Mouse (Mus musculus) stomach, embryonic 14.5 days (tissue): ENCODE results near the gene Sept12. TPM values are rescaled to one million over a fixed set of nuclear protein-coding genes. Genes with fewer than 3 reads are reported as not detected.

Experiments
- ATAC-seq: fragments of 200-750 bp; cut with Nextera tagmentation; 2 replicates; pipeline ENCODE4 v1.8.0; 2017; ENCODE audit warnings: low read depth, moderate TSS enrichment; ENCODE audit not compliant: insufficient number of reproducible peaks, insufficient read depth, low FRiP score
- H3K27ac ChIP-seq: fragments of 300-500 bp; sonication (generic); 2 replicates; pipeline ENCODE4 v1.5.1; 2014; ENCODE audit warnings: mild to moderate bottlenecking, low read length, moderate library complexity, mixed read lengths
- H3K27me3 ChIP-seq: fragments of 300-500 bp; sonication (generic); 2 replicates; pipeline ENCODE4 v1.6.1; 2014; ENCODE audit warnings: low read length, control low read depth, mixed read lengths; ENCODE audit not compliant: control insufficient read depth, insufficient read depth
- H3K36me3 ChIP-seq: fragments of 300-500 bp; sonication (generic); 2 replicates; pipeline ENCODE4 v1.6.1; 2014; ENCODE audit warnings: mild to moderate bottlenecking, control low read depth, low read length, moderate library complexity, mixed read lengths; ENCODE audit not compliant: control insufficient read depth, insufficient read depth
- H3K4me1 ChIP-seq: fragments of 300-500 bp; sonication (generic); 2 replicates; pipeline ENCODE4 v1.6.1; 2014; ENCODE audit warnings: low read length, control low read depth, mixed read lengths; ENCODE audit not compliant: control insufficient read depth, insufficient read depth
- H3K4me2 ChIP-seq: fragments of 300-500 bp; sonication (generic); replicated peaks from 2 replicates; pipeline ENCODE4 v1.6.1; 2014; ENCODE audit warnings: low read depth, low read length, control low read depth
- H3K4me3 ChIP-seq: fragments of 300-500 bp; sonication (generic); 2 replicates; pipeline ENCODE4 v1.5.1; 2014; ENCODE audit warnings: low read depth, low read length, control low read depth
- H3K9ac ChIP-seq: fragments of 300-500 bp; sonication (generic); replicated peaks from 2 replicates; pipeline ENCODE4 v1.6.1; 2014; ENCODE audit warnings: low read depth, mild to moderate bottlenecking, control low read depth, low read length, moderate library complexity, mixed read lengths
- H3K9me3 ChIP-seq: fragments of 300-500 bp; sonication (generic); 2 replicates; pipeline ENCODE4 v1.6.1; 2016; ENCODE audit warnings: low read depth, low read length, control low read depth; ENCODE audit not compliant: control insufficient read depth
- WGBS: fragments of 180-500 bp; shearing (Covaris S2); extraction: QIAGEN DNeasy Blood & Tissue Kit; methylation state at CpG from one replicate; pipeline ENCODE4 v1.1.7; 2014; 5-methylcytosine and 5-hydroxymethylcytosine counted together
- polyA plus RNA-seq: library from polyadenylated mRNA; unstranded; fragments of >200 nt; fragmentation: Nextera tagmentation; extraction: Ambion mirVana; gene quantifications from 2 replicates; pipeline ENCODE4 v1.2.1, GENCODE M21; 2014

Gene Sept12
- polyA plus RNA-seq, 1 experiment from 2014 or later, result not detected

DNA sequence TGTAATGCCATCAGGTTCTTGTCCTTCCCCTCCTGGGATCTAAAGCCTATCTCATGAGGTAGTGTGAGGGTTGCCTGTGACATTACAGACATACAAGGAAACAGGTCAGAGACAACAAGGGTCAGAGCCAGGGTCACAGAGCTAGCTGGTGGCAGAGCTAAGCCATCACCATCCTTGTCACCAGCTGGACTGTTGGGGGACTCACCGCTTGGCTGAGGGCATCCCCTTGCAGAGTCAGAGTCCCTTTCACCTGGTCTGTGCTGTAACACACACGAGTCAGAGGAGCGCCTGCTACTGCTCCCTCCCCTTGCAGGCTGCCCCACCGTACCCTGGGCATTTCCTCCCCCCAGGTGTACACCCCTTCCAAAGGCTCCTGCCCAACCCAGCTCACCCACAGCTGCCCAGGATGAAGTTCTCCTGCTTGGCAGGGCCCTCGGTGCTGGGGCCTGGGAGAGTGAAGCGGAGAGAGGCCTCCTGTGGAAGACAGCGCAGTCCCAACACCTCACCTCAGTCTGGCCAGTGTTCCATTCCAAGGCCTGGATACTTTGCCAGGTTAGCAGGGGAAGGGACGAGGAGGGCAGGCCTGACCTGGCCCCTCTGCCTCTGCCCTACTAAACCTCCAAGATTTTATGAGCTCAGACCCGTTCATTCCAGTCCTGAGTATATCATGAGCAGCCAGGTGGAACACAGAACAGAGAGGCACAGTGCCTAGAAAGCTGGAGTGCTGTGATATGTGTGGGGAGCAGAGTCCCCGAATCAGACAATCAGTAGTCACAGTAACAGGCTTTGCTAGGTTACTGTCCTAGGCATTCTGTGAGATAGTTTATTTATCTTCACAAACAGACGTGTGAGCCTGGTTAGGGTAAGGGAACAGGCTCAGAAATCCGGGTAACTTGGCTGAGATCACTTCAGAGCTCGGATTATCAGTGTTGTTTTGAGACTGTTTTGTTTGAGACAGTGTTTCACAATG, 14.7 kb upstream of the Sept12 start:
- 52% methylated on average over 13 of the region's 13 CpGs for WGBS

DNA sequence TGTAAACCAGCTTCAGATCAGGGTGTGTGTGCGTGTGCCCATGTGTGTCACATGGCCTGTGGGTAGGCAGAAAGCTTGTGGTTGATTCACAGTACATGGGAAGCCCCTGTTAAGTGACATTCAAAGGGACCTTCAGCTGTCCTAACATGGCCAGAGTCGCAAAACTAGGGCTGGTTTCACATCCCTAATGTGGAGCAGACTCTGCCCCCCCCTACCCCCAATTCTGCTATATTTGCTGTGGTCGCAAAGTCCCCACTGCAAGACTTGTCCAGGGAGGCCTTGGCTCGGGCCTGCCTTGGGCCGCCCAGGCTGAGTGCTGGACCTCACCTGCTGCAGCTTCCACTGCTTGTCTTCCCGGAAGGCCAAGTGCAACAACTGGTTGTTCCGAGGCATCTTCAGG, 13.6 kb upstream of the Sept12 start:
- Histone ChIP-seq H3K4me1 (0 out of 2 replicates have a peak, but pooled peaks cover 3% of the 10 kb centered on the region), H3K27me3 (no peaks in the 10 kb centered on the region), H3K36me3 (peaks cover 17% of the 10 kb centered on the region), H3K4me2 (no peak overlapping the region), H3K27ac (no peak overlapping the region), H3K9me3 (no peaks in the 10 kb centered on the region), H3K9ac (no peak overlapping the region), H3K4me3 (no peak overlapping the region)
- no peak for ATAC-seq
- whole genome bisulfite sequencing, result 93% methylated on average over 7 of the region's 7 CpGs

More for the DNA sequence above, 14.7 kb upstream of the Sept12 start:
- no peaks in the 10 kb centered on the region for H3K9me3 ChIP-seq
- peaks cover 26% of the 10 kb centered on the region for H3K36me3 ChIP-seq
- peak overlapping the region; percentile 45 for H3K9ac ChIP-seq
- ATAC-seq, result no peak
- peak overlapping the region; percentile 62 for H3K4me3 ChIP-seq
- no peaks in the 10 kb centered on the region for H3K27me3 ChIP-seq
- H3K4me2 ChIP-seq, result peak overlapping the region; percentile 78
- H3K4me1 ChIP-seq, result 0 out of 2 replicates have a peak, but pooled peaks cover 3% of the 10 kb centered on the region
- H3K27ac ChIP-seq, result no peak overlapping the region; the same call in 1 of the 2 replicates

DNA sequence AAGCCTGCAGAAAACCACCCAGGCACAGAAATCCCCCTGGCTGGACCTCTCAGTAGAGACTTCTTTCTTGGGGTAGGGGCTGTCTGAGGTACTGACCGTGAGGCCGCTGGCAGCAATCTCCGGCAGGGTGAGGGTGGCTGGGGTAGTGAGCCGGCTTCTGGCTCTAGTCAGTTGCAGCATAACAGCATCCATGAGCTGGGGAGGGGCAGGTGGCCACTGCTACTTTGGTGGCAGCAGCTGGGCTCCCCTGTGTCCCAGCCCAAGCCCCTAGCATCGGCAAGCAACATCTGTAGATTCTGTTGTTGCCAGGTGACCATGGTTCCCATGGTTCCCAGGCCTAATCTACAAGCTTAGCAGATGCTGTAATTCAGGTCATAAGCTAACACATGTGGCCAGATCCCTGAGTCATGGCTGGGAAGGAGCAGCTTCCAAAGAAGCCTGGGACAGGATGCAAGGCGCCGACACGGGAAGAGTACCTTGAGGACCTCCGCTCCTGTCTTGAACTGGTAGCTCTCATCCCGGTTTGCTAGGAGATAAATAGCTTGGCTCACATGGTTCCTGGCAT, 12.8 kb upstream of the Sept12 start:
- H3K4me1 ChIP-seq, result 0 out of 2 replicates have a peak, but pooled peaks cover 3% of the 10 kb centered on the region
- 91% methylated on average over 10 of the region's 10 CpGs for WGBS
- no peaks in the 10 kb centered on the region for H3K9me3 ChIP-seq
- H3K4me2 ChIP-seq, result no peak overlapping the region
- H3K27me3 ChIP-seq, result no peaks in the 10 kb centered on the region
- H3K4me3 ChIP-seq, result no peak overlapping the region
- no peak overlapping the region for H3K9ac ChIP-seq
- no peak for ATAC-seq
- H3K27ac ChIP-seq, result no peak overlapping the region
- H3K36me3 ChIP-seq, result peaks cover 9% of the 10 kb centered on the region

DNA sequence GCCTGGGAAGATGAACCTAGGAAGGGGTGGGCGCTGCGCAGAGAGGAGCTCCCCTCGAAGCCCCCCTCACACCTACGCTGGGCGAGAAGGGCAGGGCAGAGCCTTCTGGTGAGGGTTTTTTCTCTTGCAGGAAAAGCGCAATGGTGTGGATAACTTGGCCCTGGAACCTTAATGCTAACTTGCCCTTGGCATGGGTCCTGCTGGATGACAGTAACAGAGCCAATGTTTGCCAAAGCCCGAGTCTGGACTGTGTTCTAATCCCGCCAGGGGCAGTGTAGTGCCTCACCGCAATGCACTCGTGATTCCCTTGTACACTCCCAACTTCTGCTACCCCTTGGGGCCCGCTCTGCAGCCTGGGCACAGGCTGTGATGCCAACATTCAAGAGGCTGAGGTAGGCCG, 10.4 kb upstream of the Sept12 start:
- no peak for ATAC-seq
- 0 out of 2 replicates have a peak overlapping the region, but pooled peaks have one; percentile 27 for H3K27ac ChIP-seq

DNA sequence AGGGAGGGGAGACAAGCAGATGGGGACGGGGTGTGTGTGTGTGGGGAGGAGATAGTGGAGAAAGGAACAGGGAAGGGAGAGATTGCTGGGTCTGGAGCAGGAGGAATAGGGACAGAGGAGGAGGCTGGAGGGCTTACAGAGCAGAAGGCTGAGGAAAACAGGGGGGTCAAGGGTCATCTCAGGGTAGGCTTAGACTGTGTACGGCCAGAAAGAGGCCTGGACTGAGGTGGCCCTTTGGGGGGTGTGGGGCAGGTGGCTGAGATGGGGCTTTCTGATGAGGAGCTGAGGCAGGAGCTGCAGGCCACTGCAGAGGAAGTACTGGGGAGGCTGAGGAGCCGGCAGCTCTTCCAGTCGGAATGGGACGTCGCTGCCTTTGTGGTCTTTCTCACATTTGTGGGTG, 9.8 kb upstream of the Sept12 start:
- peak overlapping the region; percentile 20 for H3K4me3 ChIP-seq
- H3K27me3 ChIP-seq, result no peaks in the 10 kb centered on the region
- H3K4me2 ChIP-seq, result peak overlapping the region; percentile 35
- H3K36me3 ChIP-seq, result no peaks in the 10 kb centered on the region; the same call in 1 of the 2 replicates
- H3K4me1 ChIP-seq, result no peaks in the 10 kb centered on the region
- H3K27ac ChIP-seq, result peak overlapping the region; percentile 27; the same call in 1 of the 2 replicates
- ATAC-seq, result peak; percentile 31; the same call in 1 of the 2 replicates
- no peaks in the 10 kb centered on the region for H3K9me3 ChIP-seq
- H3K9ac ChIP-seq, result no peak overlapping the region; the same call in 1 of the 2 replicates
- WGBS, result 33% methylated on average over 6 of the region's 6 CpGs

More for the DNA sequence above, 10.4 kb upstream of the Sept12 start:
- no peak overlapping the region for H3K9ac ChIP-seq
- 0 out of 2 replicates have a peak, but pooled peaks cover 3% of the 10 kb centered on the region for H3K4me1 ChIP-seq
- WGBS, result 85% methylated on average over 12 of the region's 12 CpGs
- H3K36me3 ChIP-seq, result no peaks in the 10 kb centered on the region; the same call in 1 of the 2 replicates
- peak overlapping the region; percentile 35 for H3K4me2 ChIP-seq
- H3K4me3 ChIP-seq, result peak overlapping the region; percentile 20; the same call in 1 of the 2 replicates
- H3K9me3 ChIP-seq, result no peaks in the 10 kb centered on the region
- no peaks in the 10 kb centered on the region for H3K27me3 ChIP-seq

DNA sequence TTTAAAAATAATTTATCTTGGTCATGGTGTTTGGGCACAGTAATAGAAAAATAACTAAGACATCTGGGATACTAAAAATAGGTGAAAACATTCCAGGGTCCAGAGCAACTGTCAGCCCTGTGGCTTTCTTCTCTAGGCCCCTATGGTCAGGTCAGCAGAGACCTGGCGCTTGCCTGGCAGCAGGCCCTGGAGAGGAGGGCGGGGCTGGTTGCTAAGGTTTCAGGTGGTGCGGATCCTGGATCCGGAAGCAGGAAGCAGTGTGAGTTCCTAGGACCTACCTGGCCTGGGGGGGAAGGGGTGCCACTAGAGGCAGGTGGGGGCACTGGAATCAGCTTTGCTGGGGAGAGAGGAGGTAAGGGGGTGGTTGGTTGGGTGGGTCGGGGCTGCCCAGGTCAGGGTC, 9.4 kb upstream of the Sept12 start, which contains the start of gene Smim22:
TSS of gene Smim22 (plus strand) at position 222 of the 400 bp plus-strand sequence.
- Histone ChIP-seq H3K4me2 (peak within 1 kb of the TSS; percentile 35), H3K9me3 (no peaks in the 10 kb centered on the region), H3K36me3 (no peaks in the 10 kb centered on the region; the same call in 1 of the 2 replicates), H3K27me3 (no peaks in the 10 kb centered on the region), H3K9ac (no peak within 1 kb of the TSS; the same call in 1 of the 2 replicates), H3K4me1 (no peaks in the 10 kb centered on the region), H3K4me3 (peak within 1 kb of the TSS; percentile 20), H3K27ac (peak within 1 kb of the TSS; percentile 27; the same call in 1 of the 2 replicates)
- 38% methylated on average over 5 of the region's 5 CpGs for WGBS
- ATAC-seq, result peak; percentile 87

DNA sequence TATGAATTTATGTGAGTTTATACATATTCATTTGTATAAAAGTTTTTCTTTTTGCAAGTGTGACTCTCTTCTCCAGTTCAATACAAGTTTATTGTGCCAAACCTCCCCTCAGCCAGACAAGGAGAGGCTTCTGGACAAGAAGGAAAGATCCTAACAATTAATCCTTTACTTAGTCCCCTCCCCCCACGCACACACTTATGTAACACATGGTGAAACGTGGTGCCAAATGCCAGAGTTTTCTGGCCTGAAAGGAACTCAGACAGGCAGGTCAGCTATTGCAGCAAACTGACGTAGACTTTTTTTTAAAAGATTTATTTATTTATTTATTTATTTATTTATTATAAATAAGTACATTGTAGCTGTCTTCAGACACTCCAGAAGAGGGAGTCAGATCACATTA, 3.0 kb upstream of the Sept12 start:
- H3K27me3 ChIP-seq, result no peaks in the 10 kb centered on the region
- no peak overlapping the region for H3K27ac ChIP-seq
- H3K9ac ChIP-seq, result no peak overlapping the region
- no peaks in the 10 kb centered on the region for H3K36me3 ChIP-seq
- WGBS, result 64% methylated on average over 3 of the region's 3 CpGs
- no peaks in the 10 kb centered on the region for H3K9me3 ChIP-seq
- no peaks in the 10 kb centered on the region for H3K4me1 ChIP-seq
- no peak overlapping the region for H3K4me2 ChIP-seq
- H3K4me3 ChIP-seq, result no peak overlapping the region
- ATAC-seq, result no peak

DNA sequence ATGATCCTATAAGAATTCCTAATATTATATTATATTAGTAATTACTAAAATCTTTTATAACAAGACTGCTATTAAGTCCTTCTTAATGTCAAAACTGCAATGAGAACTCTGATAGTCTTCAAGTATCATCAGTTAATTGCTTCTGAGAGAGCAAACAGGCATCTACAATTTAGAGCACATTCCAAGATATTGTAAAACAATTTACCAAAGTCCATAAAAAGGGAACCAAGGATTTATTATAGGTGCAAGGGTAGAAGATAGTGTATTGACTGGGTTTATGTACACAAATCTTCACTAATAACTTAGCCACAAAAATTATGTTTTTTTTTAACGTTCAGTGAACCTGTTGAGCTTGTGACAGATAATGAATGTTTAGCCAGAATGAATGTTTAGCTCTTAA, 1.3 kb upstream of the Sept12 start:
- WGBS, result 20% methylated on average over 1 of the region's 1 CpGs

More for the DNA sequence above, 1.3 kb upstream of the Sept12 start:
- Histone ChIP-seq H3K36me3 (no peaks in the 10 kb centered on the region), H3K4me2 (no peak overlapping the region), H3K9ac (no peak overlapping the region), H3K4me3 (no peak overlapping the region), H3K4me1 (no peaks in the 10 kb centered on the region), H3K9me3 (no peaks in the 10 kb centered on the region), H3K27me3 (no peaks in the 10 kb centered on the region), H3K27ac (no peak overlapping the region)
- no peak for ATAC-seq
